Mouse (Mus musculus) midbrain, postnatal 0 days (tissue): ENCODE data around the gene Ttpal. TPM values are rescaled to one million over a fixed set of nuclear protein-coding genes. Genes with fewer than 3 reads are reported as not detected.
A peak's percentile ranks its signal among the peaks of the same experiment; 100 is the strongest.

Experiments used
- ATAC-seq: fragments of 200-750 bp; cut with Nextera tagmentation; 2 replicates; pipeline ENCODE4 v1.8.0; 2017; ENCODE audit warnings: moderate number of reproducible peaks, mild to moderate bottlenecking, moderate TSS enrichment, moderate library complexity; ENCODE audit not compliant: low FRiP score
- DNase-seq: peaks from one replicate; pipeline ENCODE4 v3.0.0-alpha.2; 2015; ENCODE audit warnings: low spot score
- H3K27ac ChIP-seq: fragments of 300-500 bp; sonication (generic); 2 replicates; pipeline ENCODE4 v1.5.1; 2014; ENCODE audit warnings: low read depth, mild to moderate bottlenecking, low read length, mixed read lengths
- H3K27me3 ChIP-seq: fragments of 300-500 bp; sonication (generic); 2 replicates; pipeline ENCODE4 v1.6.1; 2014; ENCODE audit warnings: low read length, control low read depth, mixed read lengths; ENCODE audit not compliant: insufficient read depth
- H3K36me3 ChIP-seq: fragments of 300-500 bp; sonication (generic); 2 replicates; pipeline ENCODE4 v1.6.1; 2014; ENCODE audit warnings: low read length, control low read depth, mixed read lengths; ENCODE audit not compliant: insufficient read depth
- H3K4me1 ChIP-seq: fragments of 300-500 bp; sonication (generic); 2 replicates; pipeline ENCODE4 v1.6.1; 2014; ENCODE audit warnings: mild to moderate bottlenecking, control low read depth, antibody characterized with exemption, low read length, mixed read lengths; ENCODE audit not compliant: insufficient read depth
- H3K4me2 ChIP-seq: fragments of 300-500 bp; sonication (generic); 2 replicates; pipeline ENCODE4 v1.6.1; 2014; ENCODE audit warnings: low read depth, mild to moderate bottlenecking, low read length, mixed read lengths; ENCODE audit not compliant: poor library complexity, severe bottlenecking
- H3K4me3 ChIP-seq: fragments of 300-500 bp; sonication (generic); 2 replicates; pipeline ENCODE4 v1.5.1; 2014; ENCODE audit warnings: low read depth, mild to moderate bottlenecking, low read length, moderate library complexity
- H3K9ac ChIP-seq: fragments of 300-500 bp; sonication (generic); replicated peaks from 2 replicates; pipeline ENCODE4 v1.6.1; 2014; ENCODE audit warnings: mild to moderate bottlenecking, low read length, moderate library complexity, mixed read lengths; ENCODE audit not compliant: poor library complexity, severe bottlenecking
- H3K9me3 ChIP-seq: fragments of 300-500 bp; sonication (generic); 2 replicates; pipeline ENCODE4 v1.6.1; 2016; ENCODE audit warnings: low read length, control low read depth
- CTCF ChIP-seq: IDR thresholded peaks from 2 replicates; pipeline ENCODE4 v1.5.1; 2016; ENCODE audit warnings: antibody characterized with exemption, mild to moderate bottlenecking
- WGBS: fragments of 180-500 bp; shearing (Covaris S2); extraction: QIAGEN DNeasy Blood & Tissue Kit; methylation state at CpG from one replicate; pipeline ENCODE4 v1.1.7; 2014; 5-methylcytosine and 5-hydroxymethylcytosine counted together
- polyA plus RNA-seq: library from polyadenylated mRNA; unstranded; fragments of >200 nt; fragmentation: Nextera tagmentation; extraction: Ambion mirVana; gene quantifications from 2 replicates; pipeline ENCODE4 v1.2.1, GENCODE M21; 2015
- total RNA-seq: library from RNA; depleted of rRNA; stranded (reverse); fragments of >200 nt; gene quantifications from 2 replicates; pipeline ENCODE4 v1.2.3, GENCODE M21; 2014

Gene Ttpal
- total and polyA plus RNA-seq, 2 experiments from 2014 or later: 33.5 to 76.2 TPM

DNA sequence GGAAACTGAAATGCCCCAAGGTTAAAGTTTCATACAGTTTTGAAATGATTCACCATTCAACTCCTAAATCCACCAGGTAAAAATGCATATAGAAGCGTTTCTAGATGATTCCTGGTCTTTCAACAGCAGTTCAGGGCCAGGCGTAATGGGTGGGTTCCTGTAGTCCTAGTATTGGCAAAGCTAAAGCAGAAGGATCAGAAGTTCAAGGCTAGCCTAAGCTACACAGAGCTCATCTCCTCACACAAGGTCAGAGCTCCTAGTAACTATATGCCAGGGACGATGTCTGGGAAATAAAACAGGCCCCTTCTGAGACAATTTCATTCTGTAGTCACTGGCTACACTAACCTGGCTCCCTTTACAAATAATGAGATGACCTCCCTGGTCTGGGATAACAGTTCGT lies 29.1 kb downstream of the Ttpal start:
- H3K36me3 ChIP-seq: peaks cover 45% of the 10 kb centered on the region
- H3K9ac ChIP-seq: no peak overlapping the region
- H3K27ac ChIP-seq: no peak overlapping the region
- H3K4me1 ChIP-seq: no peaks in the 10 kb centered on the region
- no peaks in the 10 kb centered on the region for H3K27me3 ChIP-seq
- H3K4me3 ChIP-seq: no peak overlapping the region
- TF ChIP-seq CTCF: no peak
- no peaks in the 10 kb centered on the region for H3K9me3 ChIP-seq
- DNase-seq (no peak), ATAC-seq (no peak)
- 95% methylated on average over 4 of the region's 4 CpGs for WGBS
- H3K4me2 ChIP-seq: no peak overlapping the region

DNA sequence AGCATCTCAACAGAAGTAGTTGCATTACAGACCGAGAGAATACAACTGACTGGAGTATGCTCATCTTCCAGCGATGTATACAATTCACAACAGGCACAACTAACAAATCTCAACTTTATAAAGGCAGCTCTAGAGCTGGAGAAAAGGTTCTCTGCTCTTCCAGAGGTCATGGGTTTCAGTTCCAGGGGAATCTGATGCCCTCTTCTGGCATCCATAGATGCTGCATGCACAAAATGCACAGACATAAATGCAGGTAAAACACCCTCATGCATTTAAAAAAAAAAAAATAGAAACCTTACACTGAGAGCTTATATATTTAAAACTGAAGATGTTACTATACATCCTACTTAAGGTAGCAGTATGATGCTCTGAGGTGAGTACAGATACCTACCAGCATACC lies 29.6 kb downstream of the Ttpal start:
- peak; percentile 50 for TF ChIP-seq CTCF
- Histone ChIP-seq H3K4me1 (no peaks in the 10 kb centered on the region), H3K36me3 (peaks cover 41% of the 10 kb centered on the region), H3K27ac (no peak overlapping the region), H3K4me3 (no peak overlapping the region), H3K27me3 (no peaks in the 10 kb centered on the region), H3K4me2 (no peak overlapping the region), H3K9ac (no peak overlapping the region), H3K9me3 (no peaks in the 10 kb centered on the region)
- ATAC-seq (no peak), DNase-seq (no peak)
- WGBS: 95% methylated on average over 2 of the region's 2 CpGs

DNA sequence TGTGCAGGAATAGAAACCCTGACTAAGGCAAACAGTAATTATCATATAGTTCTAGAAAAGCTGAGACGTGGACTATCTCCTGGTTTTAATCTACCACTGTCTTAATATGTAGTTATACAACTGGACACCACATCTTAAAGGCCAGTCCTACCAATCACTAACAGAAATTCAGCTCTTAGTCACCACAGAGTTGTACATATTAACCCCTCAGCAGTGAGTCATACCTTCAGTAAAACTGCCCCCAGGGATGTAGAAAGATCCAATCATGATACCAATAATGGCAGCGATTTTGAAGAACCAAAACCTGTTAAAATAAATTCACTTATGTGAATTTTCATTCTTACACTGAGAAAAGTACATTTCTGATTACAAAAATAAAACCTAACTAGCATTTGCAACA lies 32.1 kb downstream of the Ttpal start:
- no peaks in the 10 kb centered on the region for H3K9me3 ChIP-seq
- no peak overlapping the region for H3K4me2 ChIP-seq
- no peak overlapping the region for H3K27ac ChIP-seq
- no peak overlapping the region for H3K9ac ChIP-seq
- no peak for TF ChIP-seq CTCF
- DNase-seq (no peak), ATAC-seq (no peak)
- no peaks in the 10 kb centered on the region for H3K4me1 ChIP-seq
- no peak overlapping the region for H3K4me3 ChIP-seq
- 96% methylated on average over 2 of the region's 2 CpGs for WGBS
- no peaks in the 10 kb centered on the region for H3K27me3 ChIP-seq
- H3K36me3 ChIP-seq: peaks cover 31% of the 10 kb centered on the region

DNA sequence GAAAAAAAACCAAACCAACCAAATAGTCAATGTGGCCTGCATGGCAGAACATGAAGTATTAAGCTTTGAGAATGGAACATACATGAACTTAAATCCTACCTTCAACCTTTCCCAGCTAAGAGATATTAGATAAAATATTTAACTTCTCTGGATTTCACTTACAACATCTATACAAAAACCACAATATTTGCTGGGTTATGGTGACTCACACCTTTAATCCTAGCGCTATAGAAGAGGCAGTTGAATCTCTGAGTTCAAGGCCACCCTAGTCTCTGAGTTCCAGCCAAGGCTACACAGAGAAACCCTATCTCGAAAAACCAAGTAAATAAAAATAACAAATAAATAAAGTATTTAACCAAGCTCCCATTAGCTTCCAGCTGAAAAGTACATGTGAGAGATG lies 33.9 kb downstream of the Ttpal start:
- DNase-seq: no peak
- H3K36me3 ChIP-seq: peaks cover 18% of the 10 kb centered on the region
- H3K27ac ChIP-seq: no peak overlapping the region
- no peak overlapping the region for H3K4me2 ChIP-seq
- no peak for ATAC-seq
- no peaks in the 10 kb centered on the region for H3K27me3 ChIP-seq
- TF ChIP-seq CTCF: no peak
- H3K4me1 ChIP-seq: no peaks in the 10 kb centered on the region
- H3K4me3 ChIP-seq: no peak overlapping the region
- H3K9ac ChIP-seq: no peak overlapping the region
- WGBS: 96% methylated on average over 2 of the region's 2 CpGs
- H3K9me3 ChIP-seq: no peaks in the 10 kb centered on the region

DNA sequence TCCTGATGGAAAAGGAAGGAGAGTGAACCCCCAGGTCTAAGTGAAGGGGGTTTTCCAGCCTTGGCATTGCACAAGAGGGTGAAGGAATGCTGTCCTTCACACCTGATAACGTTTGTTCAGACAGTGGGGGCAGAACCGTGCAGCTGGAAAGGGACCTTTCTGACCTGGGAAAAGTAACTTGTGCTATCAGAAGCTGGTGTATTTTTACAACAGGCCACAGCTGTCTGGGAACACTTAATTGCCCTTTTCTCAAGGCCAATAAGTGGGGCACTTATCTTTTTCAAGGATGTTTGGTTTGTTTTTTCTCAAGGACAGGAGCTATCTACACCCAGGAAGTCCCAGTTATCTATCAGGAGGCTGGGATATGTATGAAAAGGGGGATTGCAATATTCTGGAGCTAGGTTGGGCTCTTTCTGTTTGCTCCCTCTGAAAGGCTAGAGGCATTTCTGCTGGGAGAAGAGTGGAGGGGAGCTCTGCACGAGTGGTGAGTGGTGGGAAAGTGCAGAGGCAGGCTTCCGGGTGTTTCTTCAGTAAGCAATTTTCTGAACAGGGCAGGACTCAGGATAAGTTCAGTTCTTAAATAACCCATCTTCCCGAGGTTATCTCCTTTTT lies 35.6 kb downstream of the Ttpal start:
- Histone ChIP-seq H3K27ac (no peak overlapping the region), H3K4me3 (no peak overlapping the region), H3K36me3 (peaks cover 8% of the 10 kb centered on the region; the same call in 1 of the 2 replicates), H3K4me1 (no peaks in the 10 kb centered on the region; the same call in none of the 2 replicates), H3K9ac (no peak overlapping the region), H3K4me2 (no peak overlapping the region), H3K27me3 (no peaks in the 10 kb centered on the region), H3K9me3 (no peaks in the 10 kb centered on the region)
- TF ChIP-seq CTCF: no peak
- ATAC-seq (no peak), DNase-seq (no peak)
- WGBS: 73% methylated on average over 5 of the region's 5 CpGs

DNA sequence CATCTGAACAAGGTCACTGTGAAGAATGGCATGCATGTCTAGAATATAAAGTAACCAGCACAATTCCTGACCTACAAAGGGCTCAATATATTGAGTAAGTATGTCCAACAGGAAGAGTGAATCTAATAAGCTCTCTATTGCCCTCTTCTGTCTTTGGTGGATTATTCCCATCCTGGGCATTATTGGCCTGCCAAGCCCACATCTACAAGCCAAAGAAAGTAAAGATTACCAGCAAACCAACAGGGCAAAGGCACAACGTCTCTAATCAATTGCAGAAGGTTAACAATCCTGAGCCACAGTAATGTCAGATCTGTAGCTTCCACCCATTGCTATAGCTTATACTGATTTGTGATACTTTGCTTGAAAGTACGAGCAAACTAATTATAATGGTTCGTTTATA lies 38.4 kb downstream of the Ttpal start:
- H3K27ac ChIP-seq: no peak overlapping the region
- H3K36me3 ChIP-seq: no peaks in the 10 kb centered on the region; the same call in 1 of the 2 replicates
- TF ChIP-seq CTCF: peak; percentile 37
- H3K27me3 ChIP-seq: no peaks in the 10 kb centered on the region
- DNase-seq: no peak
- WGBS: 82% methylated on average over 3 of the region's 3 CpGs
- no peaks in the 10 kb centered on the region for H3K9me3 ChIP-seq
- H3K4me2 ChIP-seq: no peak overlapping the region
- H3K4me1 ChIP-seq: peaks cover 5% of the 10 kb centered on the region
- ATAC-seq: no peak
- no peak overlapping the region for H3K9ac ChIP-seq
- no peak overlapping the region for H3K4me3 ChIP-seq
